Mouse (Mus musculus) monocyte, adult 5-6 weeks (primary cell): Measurements from ENCODE around the gene Olfr16. TPM values are rescaled to one million over a fixed set of nuclear protein-coding genes. Genes with fewer than 3 reads are reported as not detected.

Experiments used
- ATAC-seq: fragments of 153-309, 156-312 bp; replicated peaks from 2 replicates; pipeline ENCODE4 v1.8.0; 2017; ENCODE audit warnings: mild to moderate bottlenecking; ENCODE audit not compliant: low TSS enrichment, insufficient number of reproducible peaks, severe bottlenecking, poor library complexity, low FRiP score
- total RNA-seq: library from RNA; stranded (forward); fragments of 200-1000, 200-491, 200-594 nt; gene quantifications from 3 replicates; pipeline ENCODE4 v1.2.3, GENCODE M21; 2017

Gene Olfr16
- total RNA-seq = 0.58 TPM in 1 of 3 replicates, not detected in the others

DNA sequence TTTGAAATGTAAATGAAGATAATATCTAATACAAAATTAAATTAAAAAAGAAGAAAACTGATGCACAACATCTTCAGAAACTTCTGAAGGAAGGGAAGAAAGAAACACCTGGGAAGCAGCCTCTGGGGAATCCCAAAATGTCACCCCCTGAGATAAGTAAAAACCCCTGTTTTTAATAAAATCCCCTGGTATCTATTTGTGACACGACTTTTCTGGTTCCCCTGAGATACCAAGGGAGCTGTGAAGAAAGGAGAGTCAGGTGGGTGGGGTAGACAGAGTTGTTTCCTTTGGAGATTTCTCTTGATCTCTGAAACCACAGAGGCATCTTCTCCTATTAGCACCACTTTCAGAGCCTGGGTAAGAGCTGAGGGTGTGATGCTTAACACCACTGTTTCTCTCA is at the start of gene Olfr16:
Olfr16 (plus strand) TSS at position 250 of the 400 bp plus-strand sequence.
- no peak for ATAC-seq

DNA sequence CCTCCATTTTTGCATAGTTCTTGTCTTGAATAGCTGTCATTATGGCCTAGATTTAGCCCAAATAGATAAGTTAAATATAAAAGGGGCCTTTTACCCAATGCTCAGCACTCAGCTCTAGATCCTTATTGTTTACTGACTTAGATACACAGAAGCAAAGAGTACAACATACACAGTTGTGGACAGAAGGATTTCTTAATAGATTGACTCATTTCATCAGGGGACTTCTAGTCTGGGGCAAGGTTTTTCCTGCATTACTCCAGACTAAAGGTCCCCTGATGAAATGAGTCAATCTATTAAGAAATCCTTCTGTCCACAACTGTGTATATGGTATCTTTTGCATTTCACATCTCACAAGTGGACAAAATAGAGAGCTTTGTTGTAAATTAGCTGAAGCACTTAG is 46.9 kb upstream of the Olfr16 start:
- ATAC-seq = no peak

GRCm38 (mm10) chr1:172917115-172917514 is 33.1 kb upstream of the Olfr16 start:
- ATAC-seq = no peak

DNA sequence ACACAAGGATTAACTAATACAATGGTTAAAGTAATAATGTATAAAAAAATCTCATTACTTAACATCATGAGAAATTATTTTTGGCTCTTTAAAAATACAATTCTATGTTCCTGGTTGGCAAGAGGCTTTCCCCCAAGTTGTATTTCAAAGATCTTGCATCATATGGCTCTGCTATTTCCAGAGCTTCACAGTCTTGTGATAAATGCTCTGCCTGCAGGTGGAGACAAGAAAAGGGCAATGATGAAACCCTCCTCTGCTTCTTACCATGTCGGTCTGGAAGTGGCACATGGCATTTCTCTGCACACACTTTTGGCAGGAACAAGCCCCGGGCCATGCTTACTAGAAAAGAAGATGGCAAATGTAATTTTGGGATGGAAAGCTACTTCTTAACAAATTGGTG is 31.8 kb upstream of the Olfr16 start:
- no peak for ATAC-seq

GRCm38 (mm10) chr1:172932197-172932596 is 18.0 kb upstream of the Olfr16 start:
- no peak for ATAC-seq

DNA sequence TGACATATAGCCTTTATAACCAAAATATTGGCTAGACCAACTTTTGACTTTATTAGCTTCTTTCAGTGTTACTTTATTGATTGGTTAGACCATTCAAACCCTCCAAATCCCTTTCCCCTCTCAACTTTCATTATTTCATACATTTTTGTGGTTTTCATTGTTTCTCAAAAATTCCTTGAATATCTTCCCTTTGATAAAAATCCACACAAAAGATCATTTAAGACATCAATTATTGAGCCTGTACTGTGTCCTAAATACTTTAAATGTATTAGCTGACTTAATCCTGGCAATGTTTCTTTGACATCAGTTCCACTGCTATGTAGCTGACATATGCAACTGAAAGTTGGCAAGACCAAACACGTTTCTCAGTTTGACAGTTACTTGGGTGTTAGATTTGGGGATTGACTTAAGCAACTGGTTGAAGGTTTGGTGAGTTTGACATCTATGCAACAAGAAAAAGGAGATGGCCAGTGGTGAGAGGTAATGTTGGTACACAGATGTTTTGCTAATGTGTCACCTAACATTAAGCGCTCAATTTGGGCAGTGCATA is 1.0 kb downstream of the Olfr16 start:
- no peak for ATAC-seq

DNA sequence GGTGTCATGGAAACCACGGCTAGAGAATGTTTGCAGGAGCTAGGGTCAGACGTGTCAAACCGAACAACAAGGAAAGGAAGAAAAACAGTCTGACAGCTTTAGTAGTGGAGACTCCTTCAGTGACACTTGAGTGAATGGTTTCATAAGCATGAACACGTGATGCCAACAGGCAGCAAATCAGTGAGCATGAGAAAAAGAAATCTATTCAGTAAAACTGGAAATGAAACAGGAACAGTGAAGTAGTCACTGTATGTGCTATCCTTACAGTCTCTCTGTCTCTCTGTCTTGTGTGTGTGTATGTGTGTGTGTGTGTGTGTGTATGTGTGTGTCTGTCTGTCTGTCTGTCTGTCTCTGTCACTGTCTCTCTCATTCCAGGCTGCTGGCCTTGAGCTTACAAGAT is 5.2 kb downstream of the Olfr16 start:
- no peak for ATAC-seq

DNA sequence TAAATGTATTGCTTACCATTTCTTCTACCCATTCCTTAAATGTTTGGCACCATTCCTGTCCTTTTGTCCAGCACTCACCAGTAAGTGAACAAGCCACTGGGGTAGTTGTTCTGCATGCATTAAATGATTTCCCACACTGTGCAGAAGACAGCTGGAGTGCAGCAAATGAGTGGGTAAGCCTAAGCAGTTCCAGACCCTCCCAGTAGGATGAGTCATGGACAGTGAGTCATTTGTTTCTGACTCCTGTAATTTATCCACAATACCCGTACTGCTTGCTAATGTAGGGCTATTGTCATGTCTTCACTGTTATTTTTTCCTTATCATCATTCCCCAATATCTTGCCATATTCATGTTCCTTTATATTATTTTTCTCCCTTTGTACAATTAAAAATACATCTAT is 10.2 kb downstream of the Olfr16 start:
- no peak for ATAC-seq

DNA sequence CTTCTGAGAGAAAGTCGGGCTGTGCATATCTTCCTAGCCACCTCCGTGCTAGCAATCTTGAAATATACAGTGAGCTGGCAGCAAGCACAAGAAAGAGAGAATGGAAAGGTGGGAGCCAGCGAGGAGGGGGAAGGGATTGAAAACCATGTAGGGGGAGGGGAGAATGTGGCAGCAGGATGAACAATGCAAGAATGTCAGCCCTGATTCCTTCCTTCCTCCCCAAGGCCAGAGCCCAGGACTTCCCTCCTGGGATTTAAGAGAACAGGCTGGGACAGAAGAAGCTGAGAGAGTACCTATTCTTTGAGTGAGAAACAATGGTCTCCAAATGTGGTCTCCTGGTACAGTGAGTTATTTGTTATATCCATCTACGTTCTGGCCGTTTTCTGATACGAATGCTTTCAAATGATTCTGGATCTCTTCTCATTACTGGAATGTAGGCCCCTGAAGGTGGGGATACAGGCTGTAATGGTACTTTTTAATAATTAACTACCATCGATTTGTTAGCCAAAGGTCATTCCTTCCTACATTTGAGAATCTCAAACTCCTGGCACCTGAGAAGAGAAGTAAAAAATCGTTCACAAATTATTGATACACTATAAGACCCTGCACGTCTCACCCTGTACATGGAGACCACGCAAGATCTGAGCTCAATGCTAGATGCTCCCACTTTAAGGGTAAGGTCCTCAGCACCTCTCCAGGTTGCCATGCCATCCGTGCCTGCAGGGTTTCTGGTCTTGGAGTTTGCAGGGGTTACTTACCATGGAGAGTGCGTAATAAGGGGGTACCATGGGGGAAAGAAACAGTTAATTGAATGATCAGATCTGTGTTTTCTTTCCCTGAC is 39.8 kb downstream of the Olfr16 start:
- no peak for ATAC-seq

DNA sequence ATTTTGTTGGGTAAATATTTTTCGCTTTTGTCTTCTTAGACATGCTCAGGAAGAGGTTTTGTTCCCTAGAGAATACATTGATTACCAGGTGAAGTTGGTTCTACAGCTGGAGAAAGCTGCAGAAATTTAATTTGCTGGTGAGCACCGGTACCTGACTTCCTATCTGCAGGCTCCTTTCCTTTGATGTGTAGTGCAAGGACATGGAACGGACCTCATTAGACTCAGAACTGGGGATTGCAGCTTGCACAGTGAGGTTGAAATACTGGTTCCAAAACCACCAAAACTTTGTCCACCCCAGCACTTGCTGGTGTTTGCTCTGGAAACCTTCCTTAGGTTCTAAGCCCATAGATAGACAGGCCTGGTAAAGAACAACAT is 40.4 kb downstream of the Olfr16 start:
- ATAC-seq = no peak

Other genes starting within 250 kb of the Olfr16 start
- not detected in 3 replicates for gene Apcs, start 55.4 kb upstream of the Olfr16 start, total RNA-seq
- gene Olfr1408, start 187.0 kb downstream of the Olfr16 start, total RNA-seq = not detected in 3 replicates
- gene Olfr1406, start 240.2 kb downstream of the Olfr16 start, total RNA-seq = not detected in 3 replicates
- gene Olfr218, start 247.4 kb downstream of the Olfr16 start, total RNA-seq = not detected in 3 replicates